Mouse (Mus musculus) bone marrow macrophage, adult 2 months (primary cell): Measurements from ENCODE around the gene Tmem104.

Experiments used
- CTCF ChIP-seq: IDR thresholded peaks from 2 replicates; pipeline ENCODE4 v1.5.1; 2012; ENCODE audit warnings: low read depth, mild to moderate bottlenecking, low read length, moderate library complexity
- POLR2A ChIP-seq: IDR thresholded peaks from 2 replicates; pipeline ENCODE4 v1.6.1; 2012; ENCODE audit warnings: mild to moderate bottlenecking, low read depth, low read length, borderline replicate concordance

DNA sequence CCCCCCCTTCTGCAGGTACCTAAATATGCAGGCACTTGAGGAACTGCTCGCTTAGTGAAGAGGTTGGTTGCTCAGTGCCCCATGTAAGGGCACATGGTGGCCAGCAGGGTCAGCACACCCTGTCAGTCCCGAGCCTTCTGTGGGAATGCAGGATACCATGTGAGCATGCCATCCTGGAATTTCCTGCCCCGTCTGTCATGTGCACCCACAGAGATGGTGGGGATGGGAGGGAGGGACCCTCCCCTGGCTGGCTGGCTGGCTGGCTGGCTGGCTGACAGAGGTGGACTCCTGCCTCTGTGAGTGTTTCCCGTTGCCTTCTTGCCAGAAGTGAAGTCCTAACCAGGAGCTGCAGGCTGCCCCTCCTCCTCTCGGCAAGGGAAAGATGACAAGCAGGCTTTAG is 35.3 kb downstream of the Tmem104 start:
- no peak for TF ChIP-seq CTCF
- no peak for TF ChIP-seq POLR2A
